Mouse (Mus musculus) spleen, adult 2 months (tissue): ENCODE data around the gene Msgn1.

ENCODE experiments used
- CTCF ChIP-seq: fragments of 200-500 bp; IDR thresholded peaks from 2 replicates; pipeline ENCODE4 v1.5.1; 2011; ENCODE audit warnings: mild to moderate bottlenecking, inconsistent platforms; ENCODE audit not compliant: insufficient read depth, insufficient read length, insufficient replicate concordance; ENCODE audit errors: extremely low read depth
- POLR2A ChIP-seq: fragments of 200-500 bp; IDR thresholded peaks from 2 replicates; pipeline ENCODE4 v1.6.1; 2011; ENCODE audit warnings: low read depth, low read length, inconsistent platforms

DNA sequence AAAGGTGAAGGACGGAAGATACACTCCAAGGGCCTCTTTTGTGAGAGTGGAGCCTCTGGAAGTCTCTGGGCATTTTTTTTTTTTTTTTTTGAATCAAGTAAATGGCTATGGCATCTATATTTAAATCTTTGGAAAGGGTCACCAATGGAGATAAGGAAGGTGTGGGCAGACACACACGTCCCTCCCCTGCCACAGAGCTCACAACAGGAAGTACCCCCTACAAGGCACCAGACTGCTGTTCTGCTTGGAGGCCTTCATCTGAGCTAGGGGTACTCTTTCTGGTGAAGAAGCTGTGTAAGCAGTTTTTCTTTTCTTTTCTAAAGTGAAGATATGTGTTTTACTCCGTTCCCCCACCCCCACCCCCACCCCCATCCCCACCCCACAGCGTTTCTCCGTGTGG, 11.9 kb downstream of the Msgn1 start:
- TF ChIP-seq POLR2A (no peak), CTCF (no peak)
